In genomic region chr10:80606737-80607350, GRCm38 (mm10) we compare ENCODE assay signal across 21 mouse cellular contexts. TPM values are rescaled to one million over a fixed set of nuclear protein-coding genes. Genes with fewer than 3 reads are reported as not detected.
DNase-seq lines count a peak whose midpoint lies in the region; ATAC-seq and TF ChIP-seq lines count a peak whose summit lies in the region.
"Had no signal": no experiment of that assay in that cellular context is flagged by ENCODE, and none has a peak within 500 bp of the region (broad histone marks: within the 10 kb centered on the region; RNA-seq: fewer than 3 reads in every experiment).

No protein-coding gene starts in this region.

- no peaks in the 10 kb centered on the region for H3K9me3 ChIP-seq in liver, embryonic 12.5 days (replicated peaks)
- no peaks in the 10 kb centered on the region for H3K9me3 ChIP-seq in liver, embryonic 11.5 days (ENCODE audit: control insufficient read depth, low read length)
- H3K9me3 ChIP-seq in E14TG2a.4 (ENCODE audit: low read length): no peaks in the 10 kb centered on the region
- H3K9me3 ChIP-seq: embryonic facial prominence, embryonic 12.5 days; hindbrain, embryonic 15.5 days; neural tube, embryonic 15.5 days had no signal

- no peak for TF ChIP-seq CTCF in E14TG2a.4 (conservative IDR thresholded peaks at IDR 0.05; ENCODE audit: low read length)
- TF ChIP-seq CTCF in bone marrow, adult 2 months (IDR thresholded peaks at IDR 0.05; ENCODE audit: control insufficient read depth, insufficient read depth, low read length): no peak

- peak; percentile 71 for DNase-seq in cerebellum, adult 9-11 months
- no peak for DNase-seq in cerebellum, postnatal 4 days (ENCODE audit: low spot score in 2 of 2)
- no peak for DNase-seq in liver, embryonic 11.5 days (ENCODE audit: low spot score)
- no peak for DNase-seq in gastrocnemius, postnatal 4 days (ENCODE audit: low spot score in 2 of 2)
- DNase-seq: adrenal gland, adult 2 months; cerebellum, postnatal 14 days; forebrain, postnatal 0 days; gastrocnemius, postnatal 14 days; kidney, adult 11 months; kidney, postnatal 4 days; right cerebral cortex, adult 18-20 months had no signal

- 0 out of 2 replicates have a peak, but pooled peaks have one; percentile 0 for TF ChIP-seq POLR2A in bone marrow, adult 2 months (IDR thresholded peaks at IDR 0.05; ENCODE audit: borderline replicate concordance, control insufficient read depth, low read depth, low read length)

- H3K4me3 ChIP-seq in liver, embryonic 12.5 days: no peak overlapping the region
- H3K4me3 ChIP-seq in liver, embryonic 11.5 days (ENCODE audit: low read depth, low read length): no peak overlapping the region
- H3K4me3 ChIP-seq in E14TG2a.4 (replicated peaks; ENCODE audit: low read length): peak overlapping the region; percentile 84
- no peak overlapping the region for H3K4me3 ChIP-seq in bone marrow, adult 2 months (replicated peaks; ENCODE audit: control insufficient read depth, low read depth, low read length)
- H3K4me3 ChIP-seq: embryonic facial prominence, embryonic 12.5 days; heart, adult 2 months; hindbrain, embryonic 15.5 days; neural tube, embryonic 15.5 days had no signal

- no peak for ATAC-seq in liver, embryonic 12.5 days
- no peak for ATAC-seq in liver, embryonic 11.5 days (replicated peaks; ENCODE audit: low FRiP score)
- ATAC-seq: forebrain, postnatal 0 days; lung, postnatal 0 days; Patski had no signal

- H3K9ac ChIP-seq in liver, embryonic 12.5 days: no peak overlapping the region
- H3K9ac ChIP-seq in liver, embryonic 11.5 days (ENCODE audit: low read depth, low read length): no peak overlapping the region
- H3K9ac ChIP-seq: embryonic facial prominence, embryonic 12.5 days; forebrain, postnatal 0 days; hindbrain, embryonic 15.5 days; neural tube, embryonic 15.5 days had no signal

- H3K4me1 ChIP-seq in liver, embryonic 12.5 days: peaks cover 81% of the 10 kb centered on the region
- peaks cover 27% of the 10 kb centered on the region for H3K4me1 ChIP-seq in liver, embryonic 11.5 days (replicated peaks; ENCODE audit: control insufficient read depth, insufficient read depth, low read length)
- H3K4me1 ChIP-seq in E14TG2a.4 (replicated peaks; ENCODE audit: low read depth, low read length): peaks cover 86% of the 10 kb centered on the region
- peaks cover 9% of the 10 kb centered on the region; the same call in 1 of the 2 replicates for H3K4me1 ChIP-seq in bone marrow, adult 2 months (ENCODE audit: control insufficient read depth, insufficient read depth, low read length)

- peaks cover 63% of the 10 kb centered on the region for H3K36me3 ChIP-seq in liver, embryonic 12.5 days
- H3K36me3 ChIP-seq in liver, embryonic 11.5 days (ENCODE audit: control insufficient read depth, insufficient read depth, low read length): peaks cover 36% of the 10 kb centered on the region
- H3K36me3 ChIP-seq in E14TG2a.4 (ENCODE audit: insufficient read depth, low read length): peaks cover 66% of the 10 kb centered on the region

- H3K27ac ChIP-seq in liver, embryonic 12.5 days: peak overlapping the region; percentile 11; the same call in 1 of the 2 replicates
- H3K27ac ChIP-seq in liver, embryonic 11.5 days (ENCODE audit: low read depth, low read length): no peak overlapping the region
- H3K27ac ChIP-seq in bone marrow, adult 2 months (ENCODE audit: control insufficient read depth, insufficient read depth, low read depth, low read length, poor library complexity): no peak overlapping the region
- H3K27ac ChIP-seq: embryonic facial prominence, embryonic 12.5 days; heart, adult 2 months; hindbrain, embryonic 15.5 days; neural tube, embryonic 15.5 days had no signal

- no peaks in the 10 kb centered on the region for H3K27me3 ChIP-seq in liver, embryonic 12.5 days (replicated peaks)
- H3K27me3 ChIP-seq in liver, embryonic 11.5 days (replicated peaks; ENCODE audit: control insufficient read depth, insufficient read depth, low read length): no peaks in the 10 kb centered on the region
- no peaks in the 10 kb centered on the region for H3K27me3 ChIP-seq in E14TG2a.4 (ENCODE audit: insufficient read depth, low read length)
- H3K27me3 ChIP-seq: embryonic facial prominence, embryonic 12.5 days; hindbrain, embryonic 15.5 days; neural tube, embryonic 15.5 days; Patski had no signal

- H3K4me2 ChIP-seq in liver, embryonic 12.5 days: no peak overlapping the region
- no peak overlapping the region for H3K4me2 ChIP-seq in liver, embryonic 11.5 days
- H3K4me2 ChIP-seq: embryonic facial prominence, embryonic 12.5 days; hindbrain, embryonic 15.5 days; midbrain, embryonic 11.5 days; neural tube, embryonic 15.5 days had no signal

- WGBS in liver, embryonic 12.5 days (ENCODE audit: insufficient replicate concordance): 96% methylated on average over 34 of the region's 34 CpGs
- 94% methylated on average over 34 of the region's 34 CpGs for WGBS in liver, embryonic 11.5 days
- 93% methylated on average over 34 of the region's 34 CpGs for WGBS in bone marrow, adult 2 months

RNA-seq across cellular contexts. Expression of gene Gm49322, which starts 1.0 kb away (rescaled TPM):
- polyA plus RNA-seq in liver, embryonic 12.5 days (2016; fragmentation: Nextera tagmentation; extraction: Ambion mirVana): 2.6 and 3.0 TPM in 2 replicates
- polyA plus RNA-seq in liver, embryonic 11.5 days (2014; fragmentation: Nextera tagmentation; extraction: Ambion mirVana): 3.6 TPM in 2 replicates
- 2.0 and 2.4 TPM in 2 replicates for polyA plus RNA-seq in bone marrow, adult 2 months (2011; ENCODE audit: insufficient read depth, insufficient read length, low replicate concordance, missing spikeins)
- total RNA-seq in gastrocnemius, postnatal 4 days (2021): 1 to 10 TPM; 1.1 to 1.7 TPM

RNA-seq across cellular contexts. Expression of gene Adat3, which starts 4.2 kb away (rescaled TPM):
- polyA plus RNA-seq in liver, embryonic 12.5 days (2016; fragmentation: Nextera tagmentation; extraction: Ambion mirVana): 7.0 and 7.4 TPM in 2 replicates
- polyA plus RNA-seq in liver, embryonic 11.5 days (2014; fragmentation: Nextera tagmentation; extraction: Ambion mirVana): 9.7 TPM in 2 replicates
- polyA plus RNA-seq in bone marrow, adult 2 months (2011; ENCODE audit: insufficient read depth, insufficient read length, low replicate concordance, missing spikeins): 2.2 and 3.2 TPM in 2 replicates
- total RNA-seq in gastrocnemius, postnatal 4 days (2021): 1 to 10 TPM; 3.0 to 3.2 TPM

RNA-seq across cellular contexts. Expression of gene Scamp4, which starts 4.2 kb away (rescaled TPM):
- 63.3 and 65.2 TPM in 2 replicates for polyA plus RNA-seq in liver, embryonic 12.5 days (2016; fragmentation: Nextera tagmentation; extraction: Ambion mirVana)
- polyA plus RNA-seq in liver, embryonic 11.5 days (2014; fragmentation: Nextera tagmentation; extraction: Ambion mirVana): 93.9 and 94.3 TPM in 2 replicates
- 12.9 and 17.2 TPM in 2 replicates for polyA plus RNA-seq in bone marrow, adult 2 months (2011; ENCODE audit: insufficient read depth, insufficient read length, low replicate concordance, missing spikeins)
- total RNA-seq in gastrocnemius, postnatal 4 days (2021): 10 to 100 TPM; 27.4 to 27.9 TPM

RNA-seq across cellular contexts. Expression of gene Csnk1g2, which starts 15.8 kb away (rescaled TPM):
- 106 TPM in 2 replicates for polyA plus RNA-seq in liver, embryonic 12.5 days (2016; fragmentation: Nextera tagmentation; extraction: Ambion mirVana)
- 92.3 and 96.1 TPM in 2 replicates for polyA plus RNA-seq in liver, embryonic 11.5 days (2014; fragmentation: Nextera tagmentation; extraction: Ambion mirVana)
- 49.9 and 75.2 TPM in 2 replicates for polyA plus RNA-seq in bone marrow, adult 2 months (2011; ENCODE audit: insufficient read depth, insufficient read length, low replicate concordance, missing spikeins)
- 100 to 1,000 TPM; 167 to 169 TPM for total RNA-seq in gastrocnemius, postnatal 4 days (2021)

RNA-seq across cellular contexts. Expression of gene Abhd17a, which starts 16.7 kb away (rescaled TPM):
- 86.4 and 88.9 TPM in 2 replicates for polyA plus RNA-seq in liver, embryonic 12.5 days (2016; fragmentation: Nextera tagmentation; extraction: Ambion mirVana)
- 89.7 and 96.5 TPM in 2 replicates for polyA plus RNA-seq in liver, embryonic 11.5 days (2014; fragmentation: Nextera tagmentation; extraction: Ambion mirVana)
- 44.4 and 53.1 TPM in 2 replicates for polyA plus RNA-seq in bone marrow, adult 2 months (2011; ENCODE audit: insufficient read depth, insufficient read length, low replicate concordance, missing spikeins)
- total RNA-seq in gastrocnemius, postnatal 4 days (2021): 10 to 100 TPM; 79.7 to 81.6 TPM
